Mouse (Mus musculus) heart, embryonic 13.5 days (tissue): Measurements from ENCODE around the gene 4930544D05Rik. TPM values are rescaled to one million over a fixed set of nuclear protein-coding genes. Genes with fewer than 3 reads are reported as not detected.

Source experiments
- ATAC-seq: fragments of 200-750 bp; cut with Nextera tagmentation; 2 replicates; pipeline ENCODE4 v1.8.0; 2017; ENCODE audit warnings: moderate TSS enrichment; ENCODE audit not compliant: insufficient number of reproducible peaks, low FRiP score, low TSS enrichment; ENCODE audit errors: extremely low read depth
- H3K27ac ChIP-seq: fragments of 300-500 bp; sonication (generic); replicated peaks from 2 replicates; pipeline ENCODE4 v1.5.1; 2015; ENCODE audit warnings: moderate library complexity, mild to moderate bottlenecking, inconsistent platforms
- H3K27me3 ChIP-seq: fragments of 300-500 bp; sonication (generic); replicated peaks from 2 replicates; pipeline ENCODE4 v1.6.1; 2015; ENCODE audit warnings: mild to moderate bottlenecking, inconsistent platforms
- H3K36me3 ChIP-seq: fragments of 300-500 bp; sonication (generic); 2 replicates; pipeline ENCODE4 v1.6.1; 2015; ENCODE audit warnings: mild to moderate bottlenecking, inconsistent platforms
- H3K4me1 ChIP-seq: fragments of 300-500 bp; sonication (generic); 2 replicates; pipeline ENCODE4 v1.6.1; 2015; ENCODE audit warnings: inconsistent platforms
- H3K4me2 ChIP-seq: fragments of 300-500 bp; sonication (generic); 2 replicates; pipeline ENCODE4 v1.6.1; 2015; ENCODE audit warnings: inconsistent platforms, mild to moderate bottlenecking, moderate library complexity
- H3K4me3 ChIP-seq: fragments of 300-500 bp; sonication (generic); 2 replicates; pipeline ENCODE4 v1.5.1; 2015; ENCODE audit warnings: moderate library complexity, mild to moderate bottlenecking, inconsistent platforms
- H3K9ac ChIP-seq: fragments of 300-500 bp; sonication (generic); 2 replicates; pipeline ENCODE4 v1.6.1; 2015; ENCODE audit warnings: inconsistent platforms, mild to moderate bottlenecking, moderate library complexity
- H3K9me3 ChIP-seq: fragments of 300-500 bp; sonication (generic); 2 replicates; pipeline ENCODE4 v1.6.1; 2016; ENCODE audit warnings: inconsistent platforms
- WGBS: fragments of 180-500 bp; shearing (Covaris S2); methylation state at CpG from one replicate; pipeline ENCODE4 v1.1.7; 2015; ENCODE audit warnings: mixed read lengths; 5-methylcytosine and 5-hydroxymethylcytosine counted together
- polyA plus RNA-seq: library from polyadenylated mRNA; unstranded; fragments of >200 nt; fragmentation: Nextera tagmentation; extraction: Ambion mirVana; gene quantifications from 2 replicates; pipeline ENCODE4 v1.2.1, GENCODE M21; 2015

4930544D05Rik gene
- polyA plus RNA-seq, 1 experiment from 2014 or later: not detected

DNA sequence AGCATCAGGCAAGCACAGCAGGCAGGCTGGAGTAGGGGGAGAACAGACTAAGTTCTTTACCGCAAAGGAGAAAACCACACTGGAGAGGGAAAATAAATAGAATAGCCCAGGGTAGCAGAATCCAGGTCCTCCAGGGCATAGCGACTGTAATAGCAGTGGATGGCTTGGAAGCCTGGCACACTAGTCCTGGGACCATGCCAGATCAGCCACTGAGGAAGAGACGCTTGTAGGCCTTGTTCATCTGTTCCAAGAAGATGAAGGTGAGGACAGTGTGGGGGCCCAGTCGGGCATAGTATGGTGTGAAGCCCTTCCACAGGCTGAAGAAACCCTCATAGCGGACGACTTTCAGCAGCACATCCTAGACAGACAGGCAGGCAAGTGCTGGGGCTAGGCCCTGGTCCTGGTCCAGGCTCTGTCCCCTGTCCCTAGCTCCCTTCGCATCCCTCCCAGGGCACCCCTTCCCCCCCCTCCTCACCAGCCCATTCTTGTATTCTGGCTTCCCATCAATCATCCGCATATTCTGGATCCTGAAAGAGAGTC, 29.0 kb downstream of the 4930544D05Rik start:
- Histone ChIP-seq H3K36me3 (peaks cover 47% of the 10 kb centered on the region), H3K9me3 (no peaks in the 10 kb centered on the region), H3K27me3 (no peaks in the 10 kb centered on the region), H3K9ac (peak overlapping the region; percentile 95), H3K4me2 (no peak overlapping the region; the same call in 1 of the 2 replicates), H3K4me1 (peaks cover 38% of the 10 kb centered on the region), H3K4me3 (no peak overlapping the region), H3K27ac (no peak overlapping the region)
- WGBS: 92% methylated on average over 8 of the region's 8 CpGs
- no peak for ATAC-seq

DNA sequence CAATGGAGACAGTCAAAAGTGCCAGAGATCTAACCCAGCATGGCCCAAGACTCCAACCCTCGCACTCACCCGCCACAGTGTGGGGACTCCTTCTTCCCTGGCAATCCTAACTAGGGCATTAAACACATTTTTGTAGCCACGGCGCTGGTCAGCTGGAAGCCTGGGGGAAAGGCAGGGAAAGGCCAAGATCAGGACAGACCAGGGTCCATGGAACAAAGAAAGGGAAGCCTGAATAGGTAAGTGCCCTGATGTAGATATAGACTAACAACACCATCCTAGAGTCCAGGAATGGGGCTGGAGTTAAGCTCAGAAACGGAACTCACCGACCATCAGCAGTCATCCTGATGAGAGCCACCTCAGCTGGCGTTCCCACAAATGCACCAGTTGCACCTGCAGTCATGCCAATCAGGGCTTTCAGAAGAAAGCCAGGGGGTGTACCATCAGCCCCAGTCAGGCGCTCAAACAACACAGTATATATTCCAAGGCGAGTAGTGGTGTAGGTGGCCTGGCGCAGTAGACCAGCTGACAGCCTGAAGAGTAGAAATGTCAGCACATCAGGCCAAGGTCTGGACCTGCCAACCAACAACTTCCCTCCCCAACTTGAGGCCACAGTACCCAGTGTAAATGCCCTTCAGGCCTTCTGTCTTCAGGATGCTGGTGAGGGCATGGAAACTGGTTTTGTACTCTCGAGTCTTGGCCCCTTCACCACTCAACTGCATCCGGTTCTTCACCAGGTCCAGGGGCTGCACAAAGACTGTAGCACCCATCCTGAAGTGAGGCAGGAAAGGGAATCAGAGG, 30.0 kb downstream of the 4930544D05Rik start:
- H3K27me3 ChIP-seq: no peaks in the 10 kb centered on the region
- peak overlapping the region; percentile 95 for H3K27ac ChIP-seq
- WGBS: 74% methylated on average over 12 of the region's 12 CpGs
- peaks cover 57% of the 10 kb centered on the region for H3K36me3 ChIP-seq
- peak overlapping the region; percentile 77 for H3K4me3 ChIP-seq
- H3K4me1 ChIP-seq: peaks cover 43% of the 10 kb centered on the region
- H3K9ac ChIP-seq: peak overlapping the region; percentile 95
- no peaks in the 10 kb centered on the region for H3K9me3 ChIP-seq
- no peak for ATAC-seq
- H3K4me2 ChIP-seq: peak overlapping the region; percentile 80

DNA sequence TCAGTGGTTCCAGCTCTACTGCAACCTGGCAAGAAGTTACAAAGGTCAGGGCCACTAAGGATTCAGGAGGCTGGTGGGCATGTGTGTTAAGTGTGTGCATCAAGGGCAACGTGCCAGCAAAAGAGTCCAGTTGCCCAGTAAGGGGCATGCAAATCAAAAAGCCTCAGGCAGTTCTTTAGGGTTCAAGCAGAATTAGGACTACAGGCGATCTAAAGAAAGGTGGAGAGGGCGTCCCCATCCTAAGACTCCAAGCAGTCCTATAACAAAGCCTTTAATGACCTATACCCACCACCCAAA, 30.6 kb downstream of the 4930544D05Rik start:
- H3K36me3 ChIP-seq: peaks cover 63% of the 10 kb centered on the region
- WGBS: 23% methylated on average over 3 of the region's 3 CpGs
- ATAC-seq: no peak
- peak overlapping the region; percentile 95 for H3K27ac ChIP-seq
- peak overlapping the region; percentile 95 for H3K9ac ChIP-seq
- no peaks in the 10 kb centered on the region for H3K27me3 ChIP-seq
- no peaks in the 10 kb centered on the region for H3K9me3 ChIP-seq
- H3K4me3 ChIP-seq: peak overlapping the region; percentile 77
- peaks cover 48% of the 10 kb centered on the region for H3K4me1 ChIP-seq
- peak overlapping the region; percentile 80 for H3K4me2 ChIP-seq

DNA sequence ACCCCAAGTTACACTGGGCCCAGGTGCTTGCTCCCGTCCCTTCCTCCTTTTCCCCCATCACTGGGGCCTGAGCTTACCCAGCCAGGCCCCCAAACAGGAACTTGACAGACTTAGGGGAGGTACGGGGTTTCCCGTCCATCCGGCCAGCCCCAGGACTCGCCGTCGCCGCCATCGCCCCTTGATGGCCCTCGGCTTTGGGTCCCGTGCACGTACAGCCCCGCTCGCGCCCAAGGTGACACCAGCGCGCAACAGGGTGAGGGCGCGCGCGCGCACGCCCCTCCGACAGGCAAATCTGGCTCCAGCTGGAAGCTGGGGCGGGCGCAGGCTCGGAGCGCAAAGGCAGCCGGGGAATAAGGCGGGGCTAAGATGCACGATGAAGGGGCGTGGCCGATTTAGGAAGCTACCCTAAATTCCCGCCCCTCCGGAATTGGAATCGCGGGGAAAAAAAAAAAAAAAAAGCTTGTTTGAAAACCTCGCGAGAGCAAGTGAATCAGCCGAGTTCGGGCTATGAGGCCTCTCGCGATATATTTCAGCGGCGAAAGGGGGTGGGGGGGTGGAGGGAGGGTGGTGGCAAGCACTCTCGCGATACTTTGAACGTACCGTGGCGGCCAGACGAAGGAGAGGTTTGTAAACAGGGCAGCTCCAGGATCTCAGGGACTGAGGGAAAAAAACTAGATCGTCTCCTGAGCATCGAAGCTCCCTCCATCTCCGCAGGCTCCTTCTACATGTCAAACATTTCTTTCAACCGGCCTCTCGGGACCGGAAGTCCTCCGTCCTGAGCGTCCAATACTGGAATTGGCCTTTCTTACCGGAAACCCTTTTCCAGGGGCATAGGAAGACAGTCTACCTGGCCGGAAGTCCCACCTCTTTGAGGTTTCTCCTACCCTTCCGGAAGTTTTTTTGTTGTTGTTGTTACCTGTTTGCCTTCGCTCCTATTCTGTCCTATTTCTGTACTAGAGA, 31.3 kb downstream of the 4930544D05Rik start, which contains the start of the genes Rnf167 and Slc25a11:
TSS of gene Rnf167 (plus strand) at position 545 of the 960 bp plus-strand sequence.
TSS of gene Slc25a11 (minus strand) at position 789 of the 960 bp plus-strand sequence.
- Histone ChIP-seq H3K27ac (peak within 1 kb of the TSS; percentile 95), H3K27me3 (no peaks in the 10 kb centered on the region), H3K36me3 (peaks cover 70% of the 10 kb centered on the region), H3K9ac (peak within 1 kb of the TSS; percentile 96), H3K4me1 (peaks cover 56% of the 10 kb centered on the region), H3K4me3 (peak within 1 kb of the TSS; percentile 77), H3K4me2 (peak within 1 kb of the TSS; percentile 99), H3K9me3 (no peaks in the 10 kb centered on the region)
- under 1% methylated on average over 63 of the region's 63 CpGs for WGBS
- peak; percentile 86 for ATAC-seq

DNA sequence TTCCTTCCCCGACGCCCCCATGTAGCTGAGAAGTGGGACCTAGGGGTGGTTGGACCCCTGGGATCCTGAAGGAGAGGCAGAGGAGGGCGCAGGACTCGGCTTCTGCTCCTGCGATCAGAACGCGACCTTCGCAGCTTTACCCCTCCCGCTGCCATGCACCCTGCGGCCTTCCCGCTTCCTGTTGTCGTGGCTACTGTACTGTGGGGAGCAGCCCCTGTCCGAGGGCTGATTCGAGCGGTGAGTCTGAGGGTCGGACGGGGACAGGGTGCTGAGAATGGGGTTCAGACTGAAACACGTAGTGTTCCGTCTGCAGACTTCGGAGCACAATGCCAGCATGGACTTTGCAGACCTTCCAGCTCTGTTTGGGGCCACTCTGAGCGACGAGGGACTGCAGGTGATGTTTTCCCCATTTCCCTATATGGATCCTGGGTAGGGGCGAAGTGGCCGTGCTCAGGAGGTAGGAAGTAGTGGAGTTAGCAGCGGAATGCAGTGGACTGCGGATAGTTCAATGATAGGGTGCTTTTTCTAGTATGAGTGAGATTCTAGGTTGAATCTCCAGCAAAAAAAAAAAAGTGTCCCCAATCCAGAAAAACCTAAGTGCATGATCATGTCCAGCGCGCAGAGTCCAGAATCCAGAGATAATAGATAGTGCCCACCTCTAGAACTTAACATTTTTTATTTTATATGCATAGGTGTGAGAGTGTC, 32.2 kb downstream of the 4930544D05Rik start:
- WGBS: 3% methylated on average over 28 of the region's 28 CpGs
- H3K4me3 ChIP-seq: peak overlapping the region; percentile 77
- H3K36me3 ChIP-seq: peaks cover 76% of the 10 kb centered on the region
- H3K4me2 ChIP-seq: peak overlapping the region; percentile 99
- peak overlapping the region; percentile 94 for H3K27ac ChIP-seq
- no peaks in the 10 kb centered on the region for H3K27me3 ChIP-seq
- no peaks in the 10 kb centered on the region for H3K9me3 ChIP-seq
- no peak; the same call in 1 of the 2 replicates for ATAC-seq
- peak overlapping the region; percentile 96 for H3K9ac ChIP-seq
- H3K4me1 ChIP-seq: peaks cover 65% of the 10 kb centered on the region

DNA sequence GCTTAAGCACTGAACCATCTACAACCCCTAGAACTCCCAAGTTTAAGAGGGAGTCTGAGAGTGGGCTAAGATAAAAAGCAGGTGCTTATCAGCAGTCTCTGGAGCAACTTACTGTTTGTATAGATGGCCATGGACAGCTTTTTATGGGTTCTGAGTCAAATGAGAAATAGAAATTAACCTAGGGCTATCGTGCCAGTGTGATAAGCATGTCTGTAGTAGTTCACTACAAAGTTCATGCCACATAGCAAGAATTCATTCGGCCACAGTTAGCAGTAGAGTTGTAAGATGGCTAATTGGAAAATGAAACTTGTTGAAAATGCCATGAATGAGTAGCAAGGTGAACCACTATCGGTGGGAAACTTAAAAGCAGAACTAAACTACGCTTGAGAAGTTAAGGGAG, 32.9 kb downstream of the 4930544D05Rik start:
- WGBS: 68% methylated on average over 4 of the region's 4 CpGs
- H3K4me3 ChIP-seq: peak overlapping the region; percentile 77
- H3K9ac ChIP-seq: peak overlapping the region; percentile 96
- H3K4me2 ChIP-seq: peak overlapping the region; percentile 99
- peaks cover 71% of the 10 kb centered on the region for H3K36me3 ChIP-seq
- no peaks in the 10 kb centered on the region for H3K9me3 ChIP-seq
- H3K27ac ChIP-seq: peak overlapping the region; percentile 94; the same call in 1 of the 2 replicates
- ATAC-seq: no peak
- H3K4me1 ChIP-seq: peaks cover 68% of the 10 kb centered on the region
- no peaks in the 10 kb centered on the region for H3K27me3 ChIP-seq

DNA sequence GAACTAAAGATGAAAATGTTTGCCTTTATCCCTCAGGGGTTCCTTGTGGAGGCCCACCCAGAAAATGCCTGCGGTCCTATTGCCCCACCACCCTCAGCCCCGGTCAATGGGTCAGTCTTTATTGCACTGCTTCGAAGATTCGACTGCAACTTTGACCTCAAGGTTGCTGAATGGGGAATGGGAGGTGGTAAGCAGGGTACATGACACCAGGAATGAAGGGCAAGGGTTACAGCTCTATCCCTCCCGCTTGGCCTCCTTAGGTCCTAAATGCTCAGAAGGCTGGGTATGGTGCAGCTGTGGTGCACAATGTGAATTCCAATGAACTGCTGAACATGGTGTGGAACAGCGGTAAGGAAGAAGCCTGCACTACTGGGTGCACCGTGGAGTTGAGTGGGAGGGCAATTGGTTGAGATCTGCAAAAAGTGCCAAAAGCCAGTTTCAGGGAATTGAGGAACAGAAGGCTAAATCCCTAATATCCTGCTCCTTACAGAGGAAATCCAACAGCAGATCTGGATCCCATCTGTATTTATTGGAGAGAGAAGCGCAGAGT, 33.6 kb downstream of the 4930544D05Rik start:
- no peak for ATAC-seq
- peaks cover 63% of the 10 kb centered on the region for H3K36me3 ChIP-seq
- H3K9ac ChIP-seq: peak overlapping the region; percentile 96; the same call in 1 of the 2 replicates
- H3K9me3 ChIP-seq: no peaks in the 10 kb centered on the region
- peak overlapping the region; percentile 77 for H3K4me3 ChIP-seq
- no peaks in the 10 kb centered on the region for H3K27me3 ChIP-seq
- WGBS: 80% methylated on average over 8 of the region's 8 CpGs
- H3K4me1 ChIP-seq: peaks cover 68% of the 10 kb centered on the region
- H3K27ac ChIP-seq: no peak overlapping the region
- peak overlapping the region; percentile 99 for H3K4me2 ChIP-seq

DNA sequence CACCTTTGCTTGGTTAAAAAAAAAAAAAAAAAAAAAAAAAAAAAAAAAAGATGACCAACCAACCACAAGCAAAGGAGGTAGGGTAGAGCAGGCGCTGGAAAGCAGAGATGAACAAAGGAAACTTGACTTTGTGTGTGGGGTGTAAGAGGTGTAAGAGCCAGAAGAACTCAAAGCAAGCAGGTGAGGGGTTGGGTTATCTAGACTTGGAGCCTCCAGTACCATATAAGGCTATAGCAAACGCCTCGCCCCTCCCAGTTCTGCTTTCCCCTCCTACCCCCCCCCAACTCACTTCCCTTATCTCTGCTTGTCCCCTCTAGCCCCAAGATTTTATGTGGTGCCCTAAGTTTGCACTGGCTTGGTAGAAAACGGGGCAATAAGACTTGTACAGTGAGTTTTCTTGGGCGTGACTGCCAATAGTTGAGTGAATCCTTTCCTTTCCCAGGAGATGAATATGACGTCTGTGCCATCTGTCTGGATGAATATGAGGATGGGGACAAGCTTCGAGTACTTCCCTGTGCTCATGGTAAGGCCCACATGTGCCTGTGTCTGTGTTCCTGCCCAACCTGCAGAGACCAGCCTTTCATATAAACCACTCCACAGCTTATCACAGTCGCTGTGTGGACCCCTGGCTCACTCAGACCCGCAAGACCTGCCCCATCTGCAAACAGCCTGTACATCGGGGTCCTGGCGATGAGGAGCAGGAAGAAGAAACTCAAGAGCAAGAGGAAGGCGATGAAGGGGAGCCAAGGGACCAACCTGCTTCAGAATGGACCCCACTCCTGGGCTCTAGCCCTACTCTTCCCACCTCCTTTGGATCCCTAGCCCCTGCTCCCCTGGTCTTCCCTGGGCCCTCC, 34.9 kb downstream of the 4930544D05Rik start:
- H3K9me3 ChIP-seq: no peaks in the 10 kb centered on the region
- peaks cover 66% of the 10 kb centered on the region for H3K4me1 ChIP-seq
- WGBS: 67% methylated on average over 12 of the region's 12 CpGs
- peaks cover 50% of the 10 kb centered on the region for H3K36me3 ChIP-seq
- peak overlapping the region; percentile 94 for H3K4me2 ChIP-seq
- peak overlapping the region; percentile 100 for H3K4me3 ChIP-seq
- H3K27me3 ChIP-seq: no peaks in the 10 kb centered on the region
- ATAC-seq: no peak
- peak overlapping the region; percentile 70 for H3K9ac ChIP-seq
- peak overlapping the region; percentile 42 for H3K27ac ChIP-seq

DNA sequence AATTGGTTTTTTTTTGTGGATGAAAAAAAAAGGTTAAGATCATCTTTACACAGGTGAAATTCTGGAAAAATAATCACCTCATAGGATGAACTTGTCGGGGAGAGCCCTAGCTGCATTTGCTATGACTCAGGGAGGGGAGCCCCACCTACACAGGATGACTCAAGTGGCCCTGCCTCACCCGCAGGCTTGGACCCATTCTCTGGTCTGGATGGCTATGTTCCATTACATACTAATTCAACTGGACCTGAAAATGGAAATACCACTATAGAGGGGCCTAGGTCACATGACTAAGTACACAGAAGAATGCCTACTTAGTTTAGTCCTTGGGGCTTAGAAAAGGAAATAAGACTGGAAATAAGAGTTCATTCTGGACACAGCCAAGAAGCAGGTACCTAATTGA, 35.7 kb downstream of the 4930544D05Rik start:
- no peaks in the 10 kb centered on the region for H3K9me3 ChIP-seq
- peak overlapping the region; percentile 70; the same call in 1 of the 2 replicates for H3K9ac ChIP-seq
- no peaks in the 10 kb centered on the region for H3K27me3 ChIP-seq
- no peak for ATAC-seq
- peak overlapping the region; percentile 42 for H3K27ac ChIP-seq
- peak overlapping the region; percentile 100 for H3K4me3 ChIP-seq
- H3K36me3 ChIP-seq: peaks cover 47% of the 10 kb centered on the region
- H3K4me1 ChIP-seq: peaks cover 66% of the 10 kb centered on the region
- peak overlapping the region; percentile 94 for H3K4me2 ChIP-seq
- 61% methylated on average over 2 of the region's 2 CpGs for WGBS
